Mouse (Mus musculus) retina, postnatal 1 day (tissue): ENCODE data around the gene Smug1.
A peak's percentile ranks its signal among the peaks of the same experiment; 100 is the strongest.

ENCODE experiments used
- DNase-seq: peaks from one replicate; pipeline ENCODE4 v3.0.0-alpha.2; 2012

The Smug1 gene

GRCm38 (mm10) chr15:103176874-103177421 is 10.1 kb upstream of the Smug1 start:
- peak; percentile 85 for DNase-seq

GRCm38 (mm10) chr15:103173251-103173650 is 6.4 kb upstream of the Smug1 start:
- no peak for DNase-seq

DNA sequence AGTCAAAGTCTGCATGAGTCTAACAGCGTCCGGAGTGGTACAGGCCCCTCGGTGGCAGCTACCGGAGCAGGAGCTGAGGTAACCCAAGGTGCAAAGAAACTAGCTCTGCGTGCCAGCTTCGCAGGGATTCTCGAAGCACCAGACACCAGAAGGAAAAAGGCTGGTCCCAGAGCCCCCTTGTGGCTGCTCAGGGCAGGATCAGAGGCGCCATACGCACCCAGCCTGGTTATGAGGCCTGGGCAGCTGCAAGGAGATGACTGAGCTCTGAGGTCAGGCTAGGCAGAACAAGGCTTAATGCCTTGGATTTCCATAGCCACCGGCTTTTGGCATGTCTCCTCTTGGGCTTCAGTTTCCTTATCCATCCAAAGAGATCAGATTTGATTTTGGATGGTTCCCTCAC is 5.6 kb upstream of the Smug1 start:
- DNase-seq, result peak; percentile 84

GRCm38 (mm10) chr15:103171276-103171675 is 4.4 kb upstream of the Smug1 start:
- no peak for DNase-seq

DNA sequence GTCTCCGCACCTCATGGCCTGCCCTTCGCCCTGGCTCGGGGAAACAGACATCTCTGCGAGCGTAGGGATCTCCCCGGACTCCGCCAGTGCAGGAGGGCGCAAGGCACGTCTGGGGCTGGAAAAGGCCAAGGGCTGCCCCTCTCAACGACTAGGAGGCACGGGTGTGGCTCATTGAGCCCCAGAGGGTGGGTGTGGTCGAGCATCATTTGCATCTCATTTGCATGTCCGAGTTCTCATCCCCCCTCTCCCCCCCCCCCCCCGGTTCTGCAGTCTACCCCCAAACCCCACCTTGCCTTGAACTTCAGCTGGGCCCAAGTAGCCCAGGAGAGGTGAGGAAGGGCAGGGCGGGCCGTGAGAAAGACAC is 3.4 kb upstream of the Smug1 start:
- no peak for DNase-seq

DNA sequence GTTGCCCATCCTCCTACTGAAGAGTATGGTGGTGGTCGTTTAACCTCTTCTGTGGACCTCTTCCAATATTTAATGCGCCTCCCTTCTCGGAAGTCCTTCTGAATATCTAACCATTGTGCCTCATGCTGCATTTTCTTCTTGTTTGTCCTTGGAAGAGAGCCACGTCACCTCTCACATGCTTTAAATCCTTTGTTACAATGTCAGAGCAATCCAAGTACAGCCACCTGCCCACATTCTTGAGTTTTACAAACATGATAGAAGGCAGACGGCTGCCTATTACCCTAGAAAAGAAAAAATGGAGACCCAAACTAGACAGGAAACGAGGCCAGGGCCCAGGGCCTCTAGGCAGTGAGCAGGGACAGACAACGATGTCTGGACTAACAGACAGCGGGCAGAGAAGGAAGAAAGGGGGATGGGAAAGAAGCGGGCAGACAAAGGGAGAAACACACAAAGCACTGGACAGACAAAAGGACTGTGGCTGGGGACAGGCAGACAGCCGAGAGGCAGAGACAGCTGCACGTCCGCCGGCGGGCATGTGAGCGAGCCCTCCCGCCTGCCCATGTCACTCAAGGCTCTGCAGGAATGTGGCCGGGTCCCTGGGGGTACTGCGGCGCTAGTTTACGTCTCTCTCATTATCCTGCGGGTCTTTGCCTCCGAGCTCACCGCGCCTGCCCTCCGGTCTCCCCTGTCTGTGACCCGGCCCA is 2.9 kb upstream of the Smug1 start:
- peak; percentile 71 for DNase-seq

DNA sequence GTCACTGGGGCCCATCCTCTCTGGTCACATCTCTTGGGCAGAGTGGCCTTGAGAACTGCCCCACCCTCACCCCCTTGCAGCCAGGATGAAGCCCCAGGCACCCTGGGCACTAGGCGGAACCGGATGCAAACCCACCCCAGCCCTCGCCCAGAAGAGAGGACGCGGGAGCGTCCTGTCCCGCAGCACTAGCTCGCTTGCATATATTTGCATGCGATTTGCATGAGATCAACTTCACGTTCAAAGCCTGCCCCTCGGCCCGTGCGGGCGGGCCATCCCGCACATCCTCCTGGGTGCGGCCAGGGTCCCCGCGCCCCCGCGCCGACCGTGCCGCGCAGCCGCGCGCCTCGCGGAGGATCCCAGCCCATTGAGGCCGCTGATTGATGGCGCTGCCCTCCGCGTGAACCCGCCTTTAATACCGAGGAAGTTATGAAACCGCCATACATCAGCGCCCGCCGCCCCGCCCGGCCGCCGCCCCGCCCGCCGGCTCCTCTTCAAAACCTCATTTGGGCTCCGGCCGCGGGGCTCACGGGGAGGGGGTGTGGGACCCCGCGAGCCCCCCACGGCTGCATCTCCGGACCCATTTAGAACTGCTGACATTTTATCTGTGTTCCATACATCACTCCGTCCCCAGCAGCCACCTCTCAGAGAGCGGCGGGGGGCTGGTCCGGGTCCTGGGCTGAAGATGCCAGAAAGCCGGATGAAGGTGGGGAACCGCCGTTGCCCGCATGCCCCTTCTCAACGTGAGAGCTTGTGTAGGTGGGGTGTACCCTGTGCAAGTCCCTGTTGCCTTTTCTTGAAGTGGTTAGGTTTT is 2.1 kb upstream of the Smug1 start:
- peak; percentile 72 for DNase-seq

GRCm38 (mm10) chr15:103167786-103168185 is 894 bp upstream of the Smug1 start:
- DNase-seq, result peak; percentile 73

DNA sequence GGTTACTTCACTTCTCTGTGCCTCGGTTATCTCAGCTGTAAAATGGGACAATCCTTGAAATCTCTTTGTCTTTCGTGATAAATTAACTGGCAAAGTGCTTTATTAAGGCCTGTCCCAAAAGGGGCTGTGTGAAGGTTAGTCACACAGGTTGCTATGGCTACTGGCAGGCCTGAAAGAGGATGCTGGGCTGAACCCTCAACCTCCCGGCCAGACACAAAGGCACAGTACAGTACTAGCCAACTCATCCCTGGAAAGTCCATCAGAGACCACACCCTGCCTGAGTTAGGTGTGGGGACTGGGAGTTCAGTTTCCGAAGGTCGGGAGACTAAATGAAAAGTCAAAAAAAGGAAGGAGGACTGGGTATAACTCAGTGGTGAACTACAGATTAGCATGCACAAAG is 968 bp downstream of the Smug1 start:
- no peak for DNase-seq

DNA sequence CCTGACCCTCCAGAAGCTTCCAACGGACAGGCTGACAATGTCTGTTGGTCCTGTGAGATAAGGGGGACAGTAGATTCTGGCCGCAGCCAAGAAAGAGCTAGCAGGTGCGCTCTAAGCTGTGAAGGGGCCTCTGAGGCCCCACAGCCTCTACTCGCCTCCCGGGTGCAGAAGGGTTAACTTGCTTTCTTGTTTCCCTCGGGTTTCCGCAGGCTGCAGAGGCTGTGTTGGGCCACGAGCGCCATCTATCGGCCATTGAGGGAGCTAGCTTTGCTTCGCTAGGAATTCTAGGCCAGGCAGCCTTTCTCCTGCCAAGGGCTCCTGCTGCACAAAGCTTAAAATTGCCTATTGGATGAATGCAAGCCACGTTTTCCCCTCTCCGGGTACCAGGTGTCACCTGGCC is 1.5 kb downstream of the Smug1 start:
- DNase-seq, result peak; percentile 94

GRCm38 (mm10) chr15:103163182-103163919 is 3.5 kb downstream of the Smug1 start:
- peak; percentile 98 for DNase-seq

GRCm38 (mm10) chr15:103157585-103157984 is 9.3 kb downstream of the Smug1 start:
- no peak for DNase-seq

- no peak for DNase-seq
These were observed 10.0 kb downstream of the Smug1 start for GRCm38 (mm10) chr15:103156890-103157289.

DNA sequence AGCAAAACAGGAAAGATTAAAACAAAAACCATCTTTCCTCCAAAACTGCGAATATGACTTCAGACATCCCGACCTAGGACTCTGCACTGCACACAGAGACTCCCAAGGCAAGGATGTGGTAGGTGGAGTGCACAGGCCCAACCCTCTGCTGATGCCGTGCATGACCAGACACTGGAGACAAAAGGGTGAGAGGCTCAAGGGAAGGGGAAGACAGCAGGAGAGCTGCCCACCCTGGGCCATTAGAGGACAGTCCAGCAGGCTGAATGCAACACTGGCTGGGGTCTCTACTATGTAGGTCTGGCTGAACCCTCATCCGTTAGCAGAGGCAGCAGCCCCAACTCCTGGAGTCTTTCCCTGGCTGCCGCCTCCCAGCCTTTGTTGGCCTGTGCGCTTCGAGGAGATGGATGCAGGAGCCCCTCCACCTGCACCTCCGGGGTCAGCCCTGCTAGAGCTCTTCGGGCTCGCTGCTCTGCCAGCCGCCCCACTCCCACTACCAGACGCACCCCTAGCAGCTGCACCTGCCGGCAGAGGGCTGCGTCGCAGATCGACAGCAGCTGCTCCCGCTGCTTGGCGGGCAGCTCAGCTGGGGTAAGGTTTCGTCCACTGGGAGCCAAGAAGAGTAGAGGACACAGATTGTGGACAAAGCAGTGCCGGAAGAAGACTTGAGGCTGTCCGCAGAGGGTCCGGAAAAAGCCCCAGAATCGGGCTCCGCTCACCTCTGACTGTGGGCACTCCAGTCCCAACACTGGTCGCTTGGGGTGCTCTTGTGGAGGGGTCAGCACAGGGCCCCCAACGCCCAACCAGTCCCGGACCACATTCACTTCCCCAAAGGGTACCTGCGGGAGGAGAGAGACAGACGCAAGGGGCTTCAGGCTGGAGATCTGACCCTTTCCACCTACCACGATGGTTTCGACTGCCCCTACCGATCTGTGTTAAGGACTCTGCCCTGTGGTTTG is 11.2 kb downstream of the Smug1 start:
- DNase-seq, result peak; percentile 63

- no peak for DNase-seq
These were observed 13.8 kb downstream of the Smug1 start for GRCm38 (mm10) chr15:103152890-103153610.

DNA sequence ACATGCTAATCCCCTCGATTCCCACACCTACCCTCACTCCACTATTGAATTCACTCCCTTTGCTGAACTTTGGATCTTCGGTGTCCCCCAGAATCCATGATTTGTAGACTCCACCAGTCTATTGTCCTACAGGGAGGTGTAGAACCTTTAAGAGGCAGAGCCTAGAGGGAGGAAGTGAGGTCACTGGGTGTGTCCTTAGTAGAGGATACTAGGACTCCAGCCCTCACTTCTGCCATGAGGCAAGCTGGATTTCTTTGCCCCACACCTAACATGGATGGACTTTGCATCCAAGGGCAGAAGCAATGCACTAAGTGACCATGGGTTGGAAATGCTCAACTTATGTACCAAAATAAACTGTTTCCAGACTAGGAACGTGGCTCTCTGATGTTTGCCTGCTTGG is 14.5 kb downstream of the Smug1 start:
- DNase-seq, result no peak

GRCm38 (mm10) chr15:103147779-103148178 is 19.1 kb downstream of the Smug1 start:
- DNase-seq, result peak; percentile 47

DNA sequence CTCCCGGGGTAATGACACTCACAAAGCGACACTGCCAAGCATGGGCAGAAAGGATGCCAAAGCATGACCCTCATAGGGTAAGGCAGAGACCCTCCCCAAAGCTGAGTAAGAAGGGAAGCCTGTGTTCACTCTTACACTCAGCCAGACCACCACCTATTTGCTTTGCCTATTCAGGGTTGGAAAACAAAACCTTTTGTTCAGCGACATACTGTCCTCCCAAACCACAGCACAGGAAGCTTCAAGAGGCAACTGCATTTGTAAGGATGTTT is 19.5 kb downstream of the Smug1 start:
- no peak for DNase-seq

GRCm38 (mm10) chr15:103146627-103147421 is 20.1 kb downstream of the Smug1 start:
- peak; percentile 69 for DNase-seq

DNA sequence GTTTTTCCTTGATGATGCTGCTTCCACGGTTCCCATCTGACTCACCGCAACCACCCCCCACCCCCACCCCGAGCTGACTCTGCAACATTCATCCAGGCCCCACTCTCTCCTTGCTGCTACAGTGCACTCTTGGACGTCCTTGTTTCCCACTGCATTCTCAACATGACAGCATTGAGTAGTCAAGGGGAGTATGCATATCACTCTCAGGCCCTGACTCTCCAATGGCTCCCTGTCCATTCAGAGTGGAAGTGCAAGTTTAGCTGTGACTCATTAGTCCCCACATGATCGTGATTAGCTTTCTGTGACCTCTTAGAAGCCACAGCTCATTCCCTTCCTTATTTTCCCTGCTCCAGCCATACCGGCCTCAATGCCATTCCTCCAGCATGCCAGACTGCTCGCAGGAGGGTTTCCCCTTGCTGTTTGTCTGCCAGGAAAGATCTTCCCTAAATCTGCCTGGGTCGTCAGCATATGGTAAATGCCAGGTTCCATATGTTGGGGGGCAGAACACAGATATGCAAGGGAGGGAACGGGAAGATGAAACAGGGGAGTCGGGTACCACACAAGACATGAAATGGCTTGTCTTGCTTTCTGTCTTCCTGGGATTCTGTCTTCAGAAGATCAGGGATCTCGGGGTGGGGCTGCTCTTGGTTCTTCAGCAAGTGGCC is 21.1 kb downstream of the Smug1 start:
- DNase-seq, result no peak
